Mouse (Mus musculus) hematopoietic multipotent progenitor cell, adult 10-12 weeks (in vitro differentiated cells): ENCODE data around the gene Fignl1. TPM values are rescaled to one million over a fixed set of nuclear protein-coding genes. Genes with fewer than 3 reads are reported as not detected.

Experiments used
- polyA plus RNA-seq: library from polyadenylated mRNA; stranded (reverse); fragments of >175 nt; gene quantifications from 2 replicates; pipeline ENCODE4 v1.2.3, GENCODE M21; 2012; ENCODE audit warnings: low replicate concordance

Gene Fignl1
- 0.04 and 0.73 TPM in 2 replicates for polyA plus RNA-seq

DNA sequence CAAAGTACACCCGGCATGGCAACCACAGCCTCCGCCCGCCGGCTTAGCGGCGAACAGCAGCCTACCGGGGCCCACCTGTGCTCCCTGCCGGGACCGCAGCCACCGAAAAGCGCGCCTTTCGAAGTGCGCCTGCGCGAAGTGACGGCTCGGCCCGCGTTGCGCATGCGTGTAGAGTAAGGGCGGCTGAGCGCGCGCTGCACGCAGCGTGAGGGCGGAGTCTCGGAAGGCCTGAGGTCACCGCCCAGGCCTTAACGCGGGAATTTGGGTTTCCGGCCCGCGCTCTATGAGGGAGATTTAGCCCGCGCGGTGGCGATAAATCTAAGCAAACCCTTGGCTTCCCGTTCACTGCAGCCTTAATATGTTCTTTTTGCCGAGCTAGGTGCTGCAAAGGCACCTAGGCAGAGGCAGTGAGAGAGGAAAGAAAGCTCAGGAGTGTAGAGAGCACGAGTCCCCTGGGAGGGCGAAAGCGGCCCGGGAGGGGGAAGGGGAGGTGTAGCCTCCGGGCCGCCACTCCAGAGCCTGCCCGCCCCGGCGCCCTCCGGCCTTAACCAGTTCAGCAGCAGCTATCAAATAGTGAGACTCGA lies at the start of gene Fignl1:
Gene Fignl1 (minus strand): TSS at position 143 of the 584 bp plus-strand sequence.

Other genes starting within 250 kb of the Fignl1 start
- not detected in 2 replicates for gene 4930512M02Rik, start 181.1 kb downstream of the Fignl1 start, polyA plus RNA-seq
- gene Ikzf1, start 124.0 kb downstream of the Fignl1 start, polyA plus RNA-seq: 435 and 1,006 TPM in 2 replicates
- 0.79 TPM in 1 of 2 replicates, not detected in the other for gene Ddc, start 89.2 kb upstream of the Fignl1 start, polyA plus RNA-seq
- 0.15 and 5.4 TPM in 2 replicates for gene Grb10, start 229.7 kb upstream of the Fignl1 start, polyA plus RNA-seq